In the genomic region with DNA sequence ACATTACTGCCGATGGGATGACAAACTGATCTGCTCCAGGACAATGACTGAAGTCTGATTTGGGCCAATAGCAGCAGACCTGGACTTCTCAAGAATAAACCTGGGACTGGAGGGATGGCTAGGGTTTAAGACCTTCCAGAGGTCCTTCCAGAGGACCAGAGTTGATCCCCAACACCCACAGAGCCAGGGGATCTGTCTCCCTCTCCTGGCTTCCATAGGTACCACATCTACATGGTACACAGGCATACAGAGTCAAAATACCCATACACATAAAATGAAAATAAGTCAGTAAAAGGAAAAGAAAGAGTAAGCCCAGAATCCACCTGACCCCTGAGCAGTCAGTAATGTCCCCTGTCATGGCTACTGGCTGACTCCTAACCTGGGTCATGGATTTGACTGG, we compare ENCODE assay signal across 19 mouse cellular contexts. TPM values are rescaled to one million over a fixed set of nuclear protein-coding genes. Genes with fewer than 3 reads are reported as not detected.
DNase-seq lines count a peak whose midpoint lies in the region; TF ChIP-seq lines count a peak whose summit lies in the region.
"Had no signal": no experiment of that assay in that cellular context is flagged by ENCODE, and none has a peak within 500 bp of the region (broad histone marks: within the 10 kb centered on the region; RNA-seq: fewer than 3 reads in every experiment).

No protein-coding gene starts in this region.

- no peaks in the 10 kb centered on the region for H3K9me3 ChIP-seq in CH12.LX (replicated peaks; ENCODE audit: low read length)
- H3K9me3 ChIP-seq: heart, embryonic 15.5 days; limb, embryonic 10.5 days; lung, embryonic 15.5 days; midbrain, embryonic 12.5 days had no signal

- no peak for TF ChIP-seq EP300 in CH12.LX (IDR thresholded peaks at IDR 0.05; ENCODE audit: low read length)

- H3K36me3 ChIP-seq in CH12.LX (replicated peaks in 1 of 2; ENCODE audit: control insufficient read depth in 1 of 2, insufficient read depth in 1 of 2, low read length in 1 of 2): peaks cover 5 to 74% of the 10 kb centered on the region in 2 experiments

- no peak for DNase-seq in cerebellum, adult 2 months
- DNase-seq in cerebellum, postnatal 4 days (ENCODE audit: low spot score in 2 of 2): no peak
- no peak for DNase-seq in layer of hippocampus, adult 2 months (ENCODE audit: low spot score in 2 of 2)
- no peak for DNase-seq in layer of hippocampus, adult 11-12 months (ENCODE audit: low spot score)
- no peak for DNase-seq in CH12.LX (ENCODE audit: extremely low read depth)
- no peak for DNase-seq in urinary bladder, postnatal 14 days (ENCODE audit: low spot score)
- DNase-seq in spleen, postnatal 14 days (ENCODE audit: low spot score in 2 of 2): no peak
- DNase-seq: cerebellum, adult 11-12 months; gastrocnemius, postnatal 36 days; right cerebral cortex, postnatal 25 days; thymus, postnatal 4 days had no signal

- TF ChIP-seq RAD21 in CH12.LX (IDR thresholded peaks at IDR 0.05; ENCODE audit: low read depth, low read length): peak; percentile 7

- H3K4me1 ChIP-seq in cerebellum, adult 2 months (ENCODE audit: control insufficient read depth, insufficient read depth, low read length): no peaks in the 10 kb centered on the region
- H3K4me1 ChIP-seq in CH12.LX (ENCODE audit: control insufficient read depth in 1 of 2, insufficient read depth in 2 of 2): no peaks in the 10 kb centered on the region
- no peaks in the 10 kb centered on the region for H3K4me1 ChIP-seq in cortical plate, adult 2 months (ENCODE audit: control insufficient read depth, insufficient read depth, low read length)
- H3K4me1 ChIP-seq: heart, embryonic 15.5 days; limb, embryonic 10.5 days; lung, embryonic 15.5 days; midbrain, embryonic 12.5 days had no signal

- dilution Hi-C loops in CH12.LX (cut with MboI; ENCODE audit: extremely low pct_ligation_motif_present, extremely low pct_unique_long_range_greater_than_20kb, low sequenced_read_pairs): no loop called here

- H3K4me2 ChIP-seq in CH12.LX (ENCODE audit: insufficient read depth, low read depth, poor library complexity, severe bottlenecking): no peak overlapping the region
- H3K4me2 ChIP-seq: heart, embryonic 15.5 days; hindbrain, embryonic 14.5 days; lung, embryonic 15.5 days; midbrain, embryonic 12.5 days had no signal

- TF ChIP-seq CTCF in cerebellum, adult 2 months (IDR thresholded peaks at IDR 0.05; ENCODE audit: borderline replicate concordance, insufficient read depth, low read depth, low read length): peak; percentile 33; the same call in 1 of the 2 replicates
- TF ChIP-seq CTCF in layer of hippocampus, adult 2 months (conservative IDR thresholded peaks at IDR 0.05): peak; percentile 69
- peak; percentile 35 to 50; a peak in 3 of 4 replicates for TF ChIP-seq CTCF in CH12.LX (conservative IDR thresholded peaks at IDR 0.05 in 1 of 2, IDR thresholded peaks at IDR 0.05 in 1 of 2; ENCODE audit: low read depth in 2 of 2, low read length in 2 of 2)
- TF ChIP-seq CTCF in cortical plate, adult 2 months (IDR thresholded peaks at IDR 0.05; ENCODE audit: extremely low read depth, insufficient read depth, low read length): 0 out of 2 replicates have a peak, but pooled peaks have one; percentile 21

- no peaks in the 10 kb centered on the region for H3K27me3 ChIP-seq in cerebellum, adult 2 months (ENCODE audit: control insufficient read depth, insufficient read depth, low read length)
- no peaks in the 10 kb centered on the region for H3K27me3 ChIP-seq in CH12.LX (replicated peaks)
- H3K27me3 ChIP-seq: heart, embryonic 15.5 days; lung, embryonic 15.5 days; midbrain, embryonic 12.5 days had no signal

- no peak for TF ChIP-seq POLR2A in cerebellum, adult 2 months (IDR thresholded peaks at IDR 0.05; ENCODE audit: borderline replicate concordance, insufficient read depth, low read length)
- no peak for TF ChIP-seq POLR2A in CH12.LX (IDR thresholded peaks at IDR 0.05; ENCODE audit: low read depth, low read length)
- no peak for TF ChIP-seq POLR2A in cortical plate, adult 2 months (IDR thresholded peaks at IDR 0.05; ENCODE audit: extremely low read depth, insufficient read depth, low read length)

- no peak overlapping the region for H3K9ac ChIP-seq in CH12.LX (ENCODE audit: insufficient read depth, low read depth)
- H3K9ac ChIP-seq: heart, embryonic 15.5 days; hindbrain, embryonic 14.5 days; lung, embryonic 15.5 days; midbrain, embryonic 12.5 days had no signal

- H3K27ac ChIP-seq in cerebellum, adult 2 months (ENCODE audit: insufficient read depth, low read length): no peak overlapping the region
- H3K27ac ChIP-seq in layer of hippocampus, adult 2 months: no peak overlapping the region
- H3K27ac ChIP-seq in CH12.LX (ENCODE audit: insufficient read depth, low read depth): no peak overlapping the region
- no peak overlapping the region for H3K27ac ChIP-seq in cortical plate, adult 2 months (ENCODE audit: insufficient read depth, low read length)
- H3K27ac ChIP-seq: heart, embryonic 15.5 days; hindbrain, embryonic 14.5 days; limb, embryonic 10.5 days; lung, embryonic 15.5 days; midbrain, embryonic 12.5 days had no signal

- in situ Hi-C loops in CH12.LX (cut with MboI; ENCODE audit: low pct_ligation_motif_present, low pct_unique_long_range_greater_than_20kb, low sequenced_read_pairs): loop anchor here (5.0 to 25.0 kb wide), 2 partner anchors 45 to 185 kb away; a partner anchor contains a TSS

- no peaks in the 10 kb centered on the region for H3K79me2 ChIP-seq in CH12.LX (replicated peaks; ENCODE audit: control insufficient read depth, extremely low read depth, insufficient read depth, poor library complexity, severe bottlenecking)

- WGBS in cerebellum, adult 2 months: 54% methylated on average over 1 of the region's 1 CpGs

- H3K4me3 ChIP-seq in cerebellum, adult 2 months (replicated peaks; ENCODE audit: insufficient read depth, low read depth, low read length): no peak overlapping the region
- no peak overlapping the region for H3K4me3 ChIP-seq in layer of hippocampus, adult 2 months
- no peak overlapping the region for H3K4me3 ChIP-seq in CH12.LX (replicated peaks in 1 of 3; ENCODE audit: low read depth in 2 of 3, low read length in 2 of 3, poor library complexity in 1 of 3)
- H3K4me3 ChIP-seq in cortical plate, adult 2 months (ENCODE audit: insufficient read depth, low read length): no peak overlapping the region
- H3K4me3 ChIP-seq: erythroblast, embryonic 14.5 days; heart, embryonic 15.5 days; limb, embryonic 10.5 days; lung, embryonic 15.5 days; midbrain, embryonic 12.5 days had no signal

TF ChIP-seq in CH12.LX, 34 proteins besides CTCF, POLR2A, EP300 and RAD21:
- TF ChIP-seq SMC3 (IDR thresholded peaks at IDR 0.05; ENCODE audit: low read depth, low read length) (peak; percentile 27), ZC3H11A (IDR thresholded peaks at IDR 0.05; ENCODE audit: low read depth, low read length) (no peak)

RNA-seq across cellular contexts. Expression of a gene that starts 12.7 kb away (rescaled TPM):
- 3.8 and 4.7 TPM in 2 replicates for polyA plus RNA-seq in cerebellum, adult 2 months (2012; rRNA removed)
- total RNA-seq in layer of hippocampus, adult 2 months (2021): under 1 TPM; 0.28 to 0.44 TPM
- total RNA-seq in CH12.LX (2012; rRNA removed): not detected in 2 replicates
- not detected in 2 replicates for total RNA-seq in CH12.LX (2014; rRNA removed)
- polyA plus RNA-seq in CH12.LX (2012; ENCODE audit: insufficient read length, low read depth): 0.09 and 0.10 TPM in 2 replicates
- 0.21 and 2.1 TPM in 2 replicates for polyA plus RNA-seq in cortical plate, adult 2 months (2012; rRNA removed)
- total RNA-seq: ES-E14 had no signal
- polyA plus RNA-seq: erythroblast, embryonic 14.5 days had no signal

RNA-seq across cellular contexts. Expression of a gene that starts 14.3 kb away (rescaled TPM):
- 78.4 and 84.2 TPM in 2 replicates for polyA plus RNA-seq in cerebellum, adult 2 months (2012; rRNA removed)
- 10 to 100 TPM; 34.8 to 43.5 TPM for total RNA-seq in layer of hippocampus, adult 2 months (2021)
- total RNA-seq in CH12.LX (2012; rRNA removed) (33.4 and 46.1 TPM in 2 replicates), CH12.LX (2014; rRNA removed) (48.5 and 56.9 TPM in 2 replicates)
- 62.5 and 67.7 TPM in 2 replicates for polyA plus RNA-seq in CH12.LX (2012; ENCODE audit: insufficient read length, low read depth)
- polyA plus RNA-seq in cortical plate, adult 2 months (2012; rRNA removed): 57.1 and 63.8 TPM in 2 replicates

RNA-seq across cellular contexts. Expression of a gene that starts 14.9 kb away (rescaled TPM):
- 196 and 199 TPM in 2 replicates for polyA plus RNA-seq in cerebellum, adult 2 months (2012; rRNA removed)
- 100 to 1,000 TPM; 165 to 176 TPM for total RNA-seq in layer of hippocampus, adult 2 months (2021)
- 4.5 and 6.3 TPM in 2 replicates for total RNA-seq in CH12.LX (2012; rRNA removed)
- 2.8 and 3.5 TPM in 2 replicates for total RNA-seq in CH12.LX (2014; rRNA removed)
- 9.2 and 10.3 TPM in 2 replicates for polyA plus RNA-seq in CH12.LX (2012; ENCODE audit: insufficient read length, low read depth)
- 206 and 219 TPM in 2 replicates for polyA plus RNA-seq in cortical plate, adult 2 months (2012; rRNA removed)

Comparison
In these comparisons a context has a peak if more than half of its experiments do, and no peak if none do; other contexts are left out.
1. RNA of a gene that starts 14.9 kb away (polyA plus RNA-seq): 206 to 219 TPM in cortical plate, adult 2 months and 196 to 199 TPM in cerebellum, adult 2 months; 9.2 to 10.3 TPM in CH12.LX; every median in the first group is over 10 times any median in the second.
2. Peak in every context shown above with its lines, with median percentiles within 50 percentile points of each other: CTCF ChIP-seq.